In genomic region chr17:50416538-50417113, GRCm38 (mm10) we compare ENCODE assay signal across 16 mouse cellular contexts.
"Had no signal": no experiment of that assay in that cellular context is flagged by ENCODE, and none has a peak within 500 bp of the region (broad histone marks: within the 10 kb centered on the region; RNA-seq: fewer than 3 reads in every experiment).

No protein-coding gene starts in this region.

- H3K4me1 ChIP-seq: kidney, embryonic 15.5 days; limb, embryonic 12.5 days; limb, embryonic 15.5 days; midbrain, embryonic 10.5 days; midbrain, embryonic 13.5 days; stomach, embryonic 15.5 days had no signal

- H3K27ac ChIP-seq: kidney, embryonic 15.5 days; limb, embryonic 12.5 days; limb, embryonic 15.5 days; liver, embryonic 14.5 days; midbrain, embryonic 10.5 days; midbrain, embryonic 13.5 days; stomach, embryonic 15.5 days had no signal

- H3K4me3 ChIP-seq: kidney, embryonic 15.5 days; limb, embryonic 12.5 days; limb, embryonic 15.5 days; megakaryocyte, embryonic 14.5 days; midbrain, embryonic 10.5 days; midbrain, embryonic 13.5 days; stomach, embryonic 15.5 days had no signal

- H3K9ac ChIP-seq: kidney, embryonic 15.5 days; limb, embryonic 12.5 days; limb, embryonic 15.5 days; liver, embryonic 14.5 days; liver, postnatal 0 days; lung, embryonic 14.5 days; midbrain, embryonic 13.5 days; stomach, embryonic 15.5 days had no signal

- H3K27me3 ChIP-seq: kidney, embryonic 15.5 days; limb, embryonic 15.5 days; midbrain, embryonic 13.5 days; stomach, embryonic 15.5 days had no signal

- DNase-seq: kidney, adult 8-10 months; kidney, postnatal 14 days; kidney, postnatal 4 days; left cerebral cortex, postnatal 4 days; liver, postnatal 0 days; lung, embryonic 14.5 days; right cerebral cortex, postnatal 14 days; right cerebral cortex, postnatal 4 days had no signal

- H3K9me3 ChIP-seq: kidney, embryonic 15.5 days; limb, embryonic 15.5 days; midbrain, embryonic 13.5 days; stomach, embryonic 15.5 days had no signal

- H3K36me3 ChIP-seq: kidney, embryonic 15.5 days; limb, embryonic 12.5 days; limb, embryonic 15.5 days; midbrain, embryonic 10.5 days; midbrain, embryonic 13.5 days; stomach, embryonic 15.5 days had no signal
